7 mouse cellular contexts compared by ENCODE assay signal in the genomic region with DNA sequence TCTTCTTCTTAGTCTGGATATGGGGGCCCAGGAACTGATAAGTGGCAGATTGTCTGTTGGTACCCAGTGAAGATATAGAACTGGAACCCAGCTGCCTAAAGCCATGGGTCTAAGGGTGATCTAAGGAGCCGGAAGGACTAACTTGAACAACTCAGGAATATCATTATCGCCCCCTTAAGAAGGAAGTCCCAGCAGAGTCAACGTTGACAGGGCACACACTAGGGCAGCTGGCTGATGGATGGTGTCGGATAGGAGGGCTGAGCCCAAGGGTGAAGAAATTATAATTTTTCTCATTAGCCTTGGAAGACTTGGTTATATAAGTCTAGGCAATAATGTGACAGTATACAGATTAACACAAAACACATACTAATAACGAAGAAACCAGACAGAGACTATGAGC. TPM values are rescaled to one million over a fixed set of nuclear protein-coding genes. Genes with fewer than 3 reads are reported as not detected.
A peak's percentile ranks its signal among the peaks of the same experiment; 100 is the strongest.
DNase-seq lines count a peak whose midpoint lies in the region; ATAC-seq and TF ChIP-seq lines count a peak whose summit lies in the region.

No protein-coding gene starts in this region.

- no peaks in the 10 kb centered on the region for H3K27me3 ChIP-seq in lung, embryonic 14.5 days (ENCODE audit: insufficient read depth, low read length)
- no peaks in the 10 kb centered on the region for H3K27me3 ChIP-seq in forebrain, embryonic 15.5 days
- no peaks in the 10 kb centered on the region for H3K27me3 ChIP-seq in liver, embryonic 12.5 days (replicated peaks)
- H3K27me3 ChIP-seq in stomach, embryonic 16.5 days (ENCODE audit: control insufficient read depth, insufficient read depth, low read length), result no peaks in the 10 kb centered on the region

- H3K9ac ChIP-seq in lung, embryonic 14.5 days, result peak overlapping the region; percentile 76
- peak overlapping the region; percentile 80 for H3K9ac ChIP-seq in forebrain, embryonic 15.5 days (replicated peaks)
- no peak overlapping the region for H3K9ac ChIP-seq in liver, embryonic 12.5 days
- peak overlapping the region; percentile 75; the same call in 1 of the 2 replicates for H3K9ac ChIP-seq in stomach, embryonic 16.5 days (ENCODE audit: low read length)

- no peak for DNase-seq in lung, embryonic 14.5 days
- DNase-seq in lung, postnatal 25 days (ENCODE audit: low spot score), result no peak
- no peak for DNase-seq in left cerebral cortex, adult 18-20 months (ENCODE audit: low spot score in 2 of 2)
- no peak for DNase-seq in left cerebral cortex, adult 8-10 months (ENCODE audit: low spot score in 2 of 2)

- H3K27ac ChIP-seq in lung, embryonic 14.5 days (ENCODE audit: low read depth), result peak overlapping the region; percentile 88; the same call in 1 of the 2 replicates
- H3K27ac ChIP-seq in forebrain, embryonic 15.5 days (replicated peaks), result peak overlapping the region; percentile 88
- H3K27ac ChIP-seq in liver, embryonic 12.5 days, result no peak overlapping the region
- no peak overlapping the region for H3K27ac ChIP-seq in stomach, embryonic 16.5 days (ENCODE audit: low read length)

- H3K36me3 ChIP-seq in lung, embryonic 14.5 days (ENCODE audit: insufficient read depth), result no peaks in the 10 kb centered on the region
- no peaks in the 10 kb centered on the region for H3K36me3 ChIP-seq in forebrain, embryonic 15.5 days
- H3K36me3 ChIP-seq in liver, embryonic 12.5 days, result no peaks in the 10 kb centered on the region
- H3K36me3 ChIP-seq in stomach, embryonic 16.5 days (ENCODE audit: control insufficient read depth, insufficient read depth, low read length), result no peaks in the 10 kb centered on the region

- no peaks in the 10 kb centered on the region for H3K9me3 ChIP-seq in lung, embryonic 14.5 days (ENCODE audit: low read depth, low read length)
- H3K9me3 ChIP-seq in forebrain, embryonic 15.5 days, result no peaks in the 10 kb centered on the region
- H3K9me3 ChIP-seq in liver, embryonic 12.5 days (replicated peaks), result no peaks in the 10 kb centered on the region
- no peaks in the 10 kb centered on the region for H3K9me3 ChIP-seq in stomach, embryonic 16.5 days (replicated peaks; ENCODE audit: control insufficient read depth, low read length)

- TF ChIP-seq CTCF in lung, embryonic 14.5 days (IDR thresholded peaks at IDR 0.05; ENCODE audit: low read depth), result no peak

- H3K4me2 ChIP-seq in lung, embryonic 14.5 days, result peak overlapping the region; percentile 88
- peak overlapping the region; percentile 84 for H3K4me2 ChIP-seq in forebrain, embryonic 15.5 days (replicated peaks)
- H3K4me2 ChIP-seq in liver, embryonic 12.5 days, result peak overlapping the region; percentile 96
- peak overlapping the region; percentile 85 for H3K4me2 ChIP-seq in stomach, embryonic 16.5 days (ENCODE audit: low read depth, low read length)

- peak overlapping the region; percentile 81 for H3K4me3 ChIP-seq in lung, embryonic 14.5 days (ENCODE audit: low read depth, low read length)
- peak overlapping the region; percentile 86 for H3K4me3 ChIP-seq in forebrain, embryonic 15.5 days
- H3K4me3 ChIP-seq in liver, embryonic 12.5 days, result peak overlapping the region; percentile 78; the same call in 1 of the 2 replicates
- H3K4me3 ChIP-seq in stomach, embryonic 16.5 days (replicated peaks; ENCODE audit: low read length), result peak overlapping the region; percentile 87; the same call in 1 of the 2 replicates

- no peak for ATAC-seq in lung, embryonic 14.5 days (ENCODE audit: insufficient read depth)
- ATAC-seq in forebrain, embryonic 15.5 days (replicated peaks), result no peak
- no peak for ATAC-seq in liver, embryonic 12.5 days
- ATAC-seq in stomach, embryonic 16.5 days (ENCODE audit: insufficient read depth, low FRiP score), result no peak

- peaks cover 40% of the 10 kb centered on the region for H3K4me1 ChIP-seq in lung, embryonic 14.5 days (ENCODE audit: insufficient read depth)
- H3K4me1 ChIP-seq in forebrain, embryonic 15.5 days, result peaks cover 66% of the 10 kb centered on the region
- H3K4me1 ChIP-seq in liver, embryonic 12.5 days, result peaks cover 60% of the 10 kb centered on the region
- peaks cover 58% of the 10 kb centered on the region for H3K4me1 ChIP-seq in stomach, embryonic 16.5 days (ENCODE audit: control insufficient read depth, insufficient read depth, low read length)

- WGBS in lung, embryonic 14.5 days, result 70% methylated on average over 5 of the region's 5 CpGs
- WGBS in forebrain, embryonic 15.5 days, result 66% methylated on average over 5 of the region's 5 CpGs
- 66% methylated on average over 5 of the region's 5 CpGs for WGBS in liver, embryonic 12.5 days (ENCODE audit: insufficient replicate concordance)
- WGBS in stomach, embryonic 16.5 days, result 73% methylated on average over 5 of the region's 5 CpGs

RNA-seq across cellular contexts. Expression of a gene that starts 2.0 kb away (rescaled TPM):
- 99.5 and 107 TPM in 2 replicates for polyA plus RNA-seq in lung, embryonic 14.5 days (2014; fragmentation: Nextera tagmentation; extraction: Ambion mirVana)
- polyA plus RNA-seq in forebrain, embryonic 15.5 days (2015; fragmentation: Nextera tagmentation; extraction: Ambion mirVana), result 148 and 160 TPM in 2 replicates
- 41.3 and 42.3 TPM in 2 replicates for polyA plus RNA-seq in liver, embryonic 12.5 days (2016; fragmentation: Nextera tagmentation; extraction: Ambion mirVana)
- polyA plus RNA-seq in stomach, embryonic 16.5 days (2015; fragmentation: Nextera tagmentation; extraction: Ambion mirVana), result 168 and 175 TPM in 2 replicates
- 100 to 1,000 TPM; 731 to 809 TPM for total RNA-seq in left cerebral cortex, adult 18-20 months (2021)
- 100 to 1,000 TPM; 764 to 823 (median 782) TPM for total RNA-seq in left cerebral cortex, adult 8-10 months (2022)

RNA-seq across cellular contexts. Expression of a gene that starts 32.2 kb away (rescaled TPM):
- polyA plus RNA-seq in lung, embryonic 14.5 days (2014; fragmentation: Nextera tagmentation; extraction: Ambion mirVana), result not detected in 2 replicates
- 4.4 and 4.6 TPM in 2 replicates for polyA plus RNA-seq in forebrain, embryonic 15.5 days (2015; fragmentation: Nextera tagmentation; extraction: Ambion mirVana)
- polyA plus RNA-seq in liver, embryonic 12.5 days (2016; fragmentation: Nextera tagmentation; extraction: Ambion mirVana), result not detected in 2 replicates
- 0.44 and 0.51 TPM in 2 replicates for polyA plus RNA-seq in stomach, embryonic 16.5 days (2015; fragmentation: Nextera tagmentation; extraction: Ambion mirVana)
- total RNA-seq in left cerebral cortex, adult 18-20 months (2021), result 1 to 10 TPM; 5.2 to 7.7 TPM
- 1 to 10 TPM; 5.6 to 9.6 (median 6.3) TPM for total RNA-seq in left cerebral cortex, adult 8-10 months (2022)

Comparison
In these comparisons a context has a peak if more than half of its experiments do, and no peak if none do; other contexts are left out.
1. H3K27ac ChIP-seq: peak in lung, embryonic 14.5 days (single experiment) and forebrain, embryonic 15.5 days (single experiment); none in liver, embryonic 12.5 days (single experiment) and stomach, embryonic 16.5 days (single experiment).
2. Peak in every context shown above with its lines, with median percentiles within 50 percentile points of each other: H3K4me2 ChIP-seq and H3K4me3 ChIP-seq.